Mouse (Mus musculus) left cerebral cortex, adult 11 months (tissue): Measurements from ENCODE around the gene Birc7.
A peak's percentile ranks its signal among the peaks of the same experiment; 100 is the strongest.

Experiments
- DNase-seq: peaks from one replicate; pipeline ENCODE4 v3.0.0; 2022; ENCODE audit warnings: low spot score

The Birc7 gene

GRCm38 (mm10) chr2:180905556-180906221, 23.1 kb upstream of the Birc7 start:
- DNase-seq = no peak

- no peak for DNase-seq
Observed at GRCm38 (mm10) chr2:180910928-180911327, 17.9 kb upstream of the Birc7 start.

- DNase-seq = no peak
Observed at GRCm38 (mm10) chr2:180915886-180916433, 12.9 kb upstream of the Birc7 start.

GRCm38 (mm10) chr2:180919913-180920809, 8.7 kb upstream of the Birc7 start:
- no peak for DNase-seq

GRCm38 (mm10) chr2:180920810-180921400, 7.9 kb upstream of the Birc7 start, which contains the start of gene Ythdf1:
Ythdf1 (minus strand) TSS chr2:180920949.
- peak; percentile 87 for DNase-seq

- DNase-seq = no peak
Observed at GRCm38 (mm10) chr2:180922739-180923138, 6.1 kb upstream of the Birc7 start.

- DNase-seq = peak; percentile 60
Observed at GRCm38 (mm10) chr2:180925176-180925575, 3.6 kb upstream of the Birc7 start.

GRCm38 (mm10) chr2:180932418-180932817, 3.6 kb downstream of the Birc7 start:
- DNase-seq = no peak

- no peak for DNase-seq
Observed at GRCm38 (mm10) chr2:180940187-180940586, 11.4 kb downstream of the Birc7 start.

GRCm38 (mm10) chr2:180941869-180942268, 13.0 kb downstream of the Birc7 start:
- DNase-seq = no peak

GRCm38 (mm10) chr2:180949947-180950346, 21.1 kb downstream of the Birc7 start:
- no peak for DNase-seq

GRCm38 (mm10) chr2:180952731-180953171, 23.9 kb downstream of the Birc7 start:
- no peak for DNase-seq

GRCm38 (mm10) chr2:180953638-180954037, 24.8 kb downstream of the Birc7 start:
- no peak for DNase-seq

- DNase-seq = no peak
Observed at GRCm38 (mm10) chr2:180954061-180955047, 25.5 kb downstream of the Birc7 start, which contains the start of gene Nkain4. Nkain4 (minus strand) TSS chr2:180954699.

GRCm38 (mm10) chr2:180959605-180960004, 30.8 kb downstream of the Birc7 start:
- DNase-seq = no peak

GRCm38 (mm10) chr2:180960187-180960586, 31.4 kb downstream of the Birc7 start:
- DNase-seq = no peak

- no peak for DNase-seq
Observed at GRCm38 (mm10) chr2:180962616-180963308, 33.9 kb downstream of the Birc7 start.

GRCm38 (mm10) chr2:180963956-180964355, 35.1 kb downstream of the Birc7 start:
- DNase-seq = peak; percentile 55

- DNase-seq = no peak
Observed at GRCm38 (mm10) chr2:180966092-180966882, 37.5 kb downstream of the Birc7 start.
